Comparison of ENCODE assay signal across 23 mouse cellular contexts in the genomic region with DNA sequence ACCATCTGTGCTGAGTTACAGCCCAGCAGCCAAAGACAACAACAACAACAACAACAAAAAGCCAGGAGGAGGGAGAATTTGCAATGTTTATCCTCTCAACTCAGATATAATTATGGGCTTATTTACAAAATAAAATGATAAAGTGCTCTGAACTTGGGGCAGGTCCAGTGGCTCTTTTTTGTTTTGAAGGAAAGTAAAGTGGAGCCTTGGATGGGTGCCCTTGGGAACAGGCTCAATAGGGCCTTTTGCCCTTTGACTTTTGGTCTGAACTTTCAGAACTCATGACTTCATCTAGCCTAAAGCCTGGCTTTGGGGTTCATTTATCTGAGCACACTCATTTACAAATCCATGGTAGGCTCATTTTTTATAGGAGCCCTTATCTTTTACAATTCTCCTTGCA.
DNase-seq lines count a peak whose midpoint lies in the region; ATAC-seq and TF ChIP-seq lines count a peak whose summit lies in the region.
"Had no signal": no experiment of that assay in that cellular context is flagged by ENCODE, and none has a peak within 500 bp of the region (broad histone marks: within the 10 kb centered on the region; RNA-seq: fewer than 3 reads in every experiment).

No protein-coding gene starts in this region.

- no peaks in the 10 kb centered on the region for H3K4me1 ChIP-seq in heart, embryonic 11.5 days (ENCODE audit: control insufficient read depth, insufficient read depth, low read length)
- no peaks in the 10 kb centered on the region for H3K4me1 ChIP-seq in liver, adult 2 months (ENCODE audit: control insufficient read depth, insufficient read depth, low read length)
- no peaks in the 10 kb centered on the region for H3K4me1 ChIP-seq in liver, postnatal 0 days (ENCODE audit: insufficient read depth)
- H3K4me1 ChIP-seq: embryonic facial prominence, embryonic 12.5 days; heart, embryonic 10.5 days; limb, embryonic 10.5 days; midbrain, embryonic 15.5 days had no signal

- H3K79me2 ChIP-seq in liver, adult 2 months (ENCODE audit: control insufficient read depth, insufficient read depth, low read length) = no peaks in the 10 kb centered on the region

- H3K4me2 ChIP-seq in heart, embryonic 11.5 days = no peak overlapping the region
- no peak overlapping the region for H3K4me2 ChIP-seq in liver, postnatal 0 days (ENCODE audit: low read depth, low read length)
- H3K4me2 ChIP-seq: embryonic facial prominence, embryonic 12.5 days; midbrain, embryonic 15.5 days had no signal

- ATAC-seq in heart, embryonic 11.5 days (replicated peaks; ENCODE audit: insufficient number of reproducible peaks, low FRiP score, low TSS enrichment) = no peak
- no peak for ATAC-seq in liver, postnatal 0 days
- ATAC-seq: forebrain, postnatal 0 days; hindbrain, postnatal 0 days; intestine, embryonic 16.5 days; midbrain, embryonic 15.5 days had no signal

- no peak overlapping the region for H3K4me3 ChIP-seq in heart, embryonic 11.5 days (ENCODE audit: low read depth, low read length)
- no peak overlapping the region for H3K4me3 ChIP-seq in liver, adult 2 months (ENCODE audit: insufficient read depth, low read depth, low read length)
- no peak overlapping the region for H3K4me3 ChIP-seq in liver, postnatal 0 days (ENCODE audit: low read depth, low read length)
- no peak overlapping the region for H3K4me3 ChIP-seq in layer of hippocampus, adult 2 months
- H3K4me3 ChIP-seq: embryonic facial prominence, embryonic 12.5 days; heart, embryonic 10.5 days; left cerebral cortex, adult 2 months; limb, embryonic 10.5 days; midbrain, embryonic 15.5 days; myocyte had no signal

- H3K9ac ChIP-seq in heart, embryonic 11.5 days (ENCODE audit: low read depth, low read length) = no peak overlapping the region
- no peak overlapping the region for H3K9ac ChIP-seq in liver, adult 2 months (ENCODE audit: low read depth, low read length)
- H3K9ac ChIP-seq in liver, postnatal 0 days (replicated peaks) = no peak overlapping the region
- H3K9ac ChIP-seq: embryonic facial prominence, embryonic 12.5 days; forebrain, postnatal 0 days; midbrain, embryonic 15.5 days had no signal

- TF ChIP-seq CTCF in liver, adult 2 months (IDR thresholded peaks at IDR 0.05; ENCODE audit: low read depth, low read length) = no peak
- TF ChIP-seq CTCF in liver, postnatal 0 days (IDR thresholded peaks at IDR 0.05; ENCODE audit: low read depth) = no peak
- no peak for TF ChIP-seq CTCF in layer of hippocampus, adult 2 months (conservative IDR thresholded peaks at IDR 0.05)

- peak; percentile 81 for DNase-seq in heart, adult 11 months
- peak; percentile 86 for DNase-seq in liver, adult 2 months (ENCODE audit: extremely low read depth, low read depth, low spot score)
- no peak for DNase-seq in liver, postnatal 0 days
- peak; percentile 69 for DNase-seq in kidney, adult 9 months
- peak; percentile 51 to 66 for DNase-seq in kidney, postnatal 36 days
- no peak for DNase-seq in layer of hippocampus, adult 2 months (ENCODE audit: low spot score in 2 of 2)
- DNase-seq: adrenal gland, adult 8-10 months; cerebellum, adult 2 months; cerebellum, postnatal 25 days; forebrain, postnatal 0 days; gastrocnemius, postnatal 36 days; liver; thymus, postnatal 14 days had no signal

- TF ChIP-seq POLR2A in liver, adult 2 months (IDR thresholded peaks at IDR 0.05; ENCODE audit: extremely low read depth, insufficient read depth, low read length) = no peak

- H3K36me3 ChIP-seq in heart, embryonic 11.5 days (ENCODE audit: control insufficient read depth, insufficient read depth, low read length) = no peaks in the 10 kb centered on the region
- H3K36me3 ChIP-seq in liver, adult 2 months (ENCODE audit: control insufficient read depth, insufficient read depth, low read length) = no peaks in the 10 kb centered on the region
- H3K36me3 ChIP-seq in liver, postnatal 0 days (replicated peaks; ENCODE audit: insufficient read depth, low read length) = no peaks in the 10 kb centered on the region
- H3K36me3 ChIP-seq: embryonic facial prominence, embryonic 12.5 days; heart, embryonic 10.5 days; limb, embryonic 10.5 days; midbrain, embryonic 15.5 days had no signal

- no peak for TF ChIP-seq EP300 in liver, postnatal 0 days (IDR thresholded peaks at IDR 0.05; ENCODE audit: low read depth)

- no peaks in the 10 kb centered on the region for H3K9me3 ChIP-seq in heart, embryonic 11.5 days (replicated peaks; ENCODE audit: control insufficient read depth, low read length)
- H3K9me3 ChIP-seq in liver, postnatal 0 days (ENCODE audit: low read length) = no peaks in the 10 kb centered on the region
- H3K9me3 ChIP-seq: embryonic facial prominence, embryonic 12.5 days; heart, embryonic 10.5 days; limb, embryonic 10.5 days; midbrain, embryonic 15.5 days had no signal

- H3K27me3 ChIP-seq in heart, embryonic 11.5 days (ENCODE audit: control insufficient read depth, insufficient read depth, low read length) = no peaks in the 10 kb centered on the region
- H3K27me3 ChIP-seq in liver, adult 2 months (ENCODE audit: control insufficient read depth, insufficient read depth, low read length) = no peaks in the 10 kb centered on the region
- no peaks in the 10 kb centered on the region for H3K27me3 ChIP-seq in liver, postnatal 0 days (ENCODE audit: insufficient read depth, low read length)
- H3K27me3 ChIP-seq: embryonic facial prominence, embryonic 12.5 days; midbrain, embryonic 15.5 days had no signal

- no peak overlapping the region for H3K27ac ChIP-seq in heart, embryonic 11.5 days (ENCODE audit: low read depth, low read length)
- no peak overlapping the region for H3K27ac ChIP-seq in liver, adult 2 months (replicated peaks; ENCODE audit: insufficient read depth, low read depth, low read length)
- H3K27ac ChIP-seq in liver, postnatal 0 days (ENCODE audit: low read depth) = no peak overlapping the region
- no peak overlapping the region for H3K27ac ChIP-seq in layer of hippocampus, adult 2 months
- H3K27ac ChIP-seq: embryonic facial prominence, embryonic 12.5 days; heart, embryonic 10.5 days; hindbrain, postnatal 0 days; left cerebral cortex, adult 2 months; limb, embryonic 10.5 days; macrophage; midbrain, embryonic 15.5 days had no signal

Comparison
In these comparisons a context has a peak if more than half of its experiments do, and no peak if none do; other contexts are left out.
1. DNase-seq: peak in heart, adult 11 months (single experiment), liver, adult 2 months (single experiment), kidney, adult 9 months (single experiment) and kidney, postnatal 36 days (2 of 2); none in liver, postnatal 0 days (single experiment) and layer of hippocampus, adult 2 months (0 of 2).